Mouse (Mus musculus) forebrain, embryonic 12.5 days (tissue): ENCODE data around the gene Tssk3. TPM values are rescaled to one million over a fixed set of nuclear protein-coding genes. Genes with fewer than 3 reads are reported as not detected.

ENCODE experiments used
- ATAC-seq: fragments of 200-750 bp; cut with Nextera tagmentation; 2 replicates; pipeline ENCODE4 v1.8.0; 2017; ENCODE audit warnings: moderate TSS enrichment; ENCODE audit not compliant: low FRiP score
- H3K27ac ChIP-seq: fragments of 300-500 bp; sonication (generic); 2 replicates; pipeline ENCODE4 v1.5.1; 2016; ENCODE audit warnings: mild to moderate bottlenecking
- H3K27me3 ChIP-seq: fragments of 300-500 bp; sonication (generic); 2 replicates; pipeline ENCODE4 v1.6.1; 2016; ENCODE audit warnings: mild to moderate bottlenecking
- H3K36me3 ChIP-seq: fragments of 300-500 bp; sonication (generic); replicated peaks from 2 replicates; pipeline ENCODE4 v1.6.1; 2016; ENCODE audit warnings: mild to moderate bottlenecking
- H3K4me1 ChIP-seq: fragments of 300-500 bp; sonication (generic); 2 replicates; pipeline ENCODE4 v1.6.1; 2016
- H3K4me2 ChIP-seq: fragments of 300-500 bp; sonication (generic); 2 replicates; pipeline ENCODE4 v1.6.1; 2016; ENCODE audit warnings: mild to moderate bottlenecking, moderate library complexity
- H3K4me3 ChIP-seq: fragments of 300-500 bp; sonication (generic); replicated peaks from 2 replicates; pipeline ENCODE4 v1.5.1; 2016; ENCODE audit warnings: mild to moderate bottlenecking
- H3K9ac ChIP-seq: fragments of 300-500 bp; sonication (generic); 2 replicates; pipeline ENCODE4 v1.6.1; 2016; ENCODE audit warnings: mild to moderate bottlenecking
- H3K9me3 ChIP-seq: fragments of 300-500 bp; sonication (generic); 2 replicates; pipeline ENCODE4 v1.6.1; 2016
- WGBS: fragments of 180-500 bp; shearing (Covaris S2); methylation state at CpG from one replicate; pipeline ENCODE4 v1.1.7; 2016; 5-methylcytosine and 5-hydroxymethylcytosine counted together
- polyA plus RNA-seq: library from polyadenylated mRNA; unstranded; fragments of >200 nt; fragmentation: Nextera tagmentation; extraction: Ambion mirVana; gene quantifications from 2 replicates; pipeline ENCODE4 v1.2.1, GENCODE M21; 2016

Gene Tssk3
- polyA plus RNA-seq, 1 experiment from 2014 or later = not detected

GRCm38 (mm10) chr4:129496631-129497030 lies 5.8 kb upstream of the Tssk3 start:
- Histone ChIP-seq H3K4me1 (peaks cover 26% of the 10 kb centered on the region), H3K4me3 (no peak overlapping the region), H3K9me3 (no peaks in the 10 kb centered on the region), H3K27ac (peak overlapping the region; percentile 33), H3K4me2 (peak overlapping the region; percentile 21), H3K27me3 (peaks cover 16% of the 10 kb centered on the region), H3K9ac (0 out of 2 replicates have a peak overlapping the region, but pooled peaks have one; percentile 14), H3K36me3 (no peaks in the 10 kb centered on the region)
- 0 out of 2 replicates have a peak, but pooled peaks have one; percentile 2 for ATAC-seq
- 47% methylated on average over 6 of the region's 6 CpGs for WGBS

GRCm38 (mm10) chr4:129495672-129496562 lies 5.1 kb upstream of the Tssk3 start:
- no peaks in the 10 kb centered on the region for H3K36me3 ChIP-seq
- H3K27ac ChIP-seq = peak overlapping the region; percentile 33
- H3K4me3 ChIP-seq = no peak overlapping the region
- H3K9ac ChIP-seq = peak overlapping the region; percentile 14
- peak; percentile 24; the same call in 1 of the 2 replicates for ATAC-seq
- WGBS = 25% methylated on average over 16 of the region's 16 CpGs
- H3K4me2 ChIP-seq = peak overlapping the region; percentile 21
- peaks cover 33% of the 10 kb centered on the region for H3K4me1 ChIP-seq
- H3K27me3 ChIP-seq = peaks cover 23% of the 10 kb centered on the region
- H3K9me3 ChIP-seq = no peaks in the 10 kb centered on the region

GRCm38 (mm10) chr4:129494681-129495080 lies 3.9 kb upstream of the Tssk3 start:
- no peak overlapping the region for H3K4me3 ChIP-seq
- H3K36me3 ChIP-seq = no peaks in the 10 kb centered on the region
- H3K4me1 ChIP-seq = peaks cover 34% of the 10 kb centered on the region
- H3K27me3 ChIP-seq = peaks cover 32% of the 10 kb centered on the region
- no peak for ATAC-seq
- 77% methylated on average over 7 of the region's 7 CpGs for WGBS
- H3K4me2 ChIP-seq = no peak overlapping the region
- no peak overlapping the region for H3K9ac ChIP-seq
- H3K9me3 ChIP-seq = no peaks in the 10 kb centered on the region
- no peak overlapping the region for H3K27ac ChIP-seq

GRCm38 (mm10) chr4:129481090-129481489 lies 9.7 kb downstream of the Tssk3 start:
- Histone ChIP-seq H3K9me3 (no peaks in the 10 kb centered on the region), H3K4me3 (no peak overlapping the region), H3K36me3 (peaks cover 81% of the 10 kb centered on the region), H3K4me1 (no peaks in the 10 kb centered on the region), H3K27me3 (no peaks in the 10 kb centered on the region), H3K4me2 (no peak overlapping the region), H3K9ac (no peak overlapping the region), H3K27ac (no peak overlapping the region)
- 83% methylated on average over 1 of the region's 1 CpGs for WGBS
- no peak for ATAC-seq

GRCm38 (mm10) chr4:129479863-129480262 lies 11.0 kb downstream of the Tssk3 start:
- ATAC-seq = no peak
- Histone ChIP-seq H3K36me3 (peaks cover 79% of the 10 kb centered on the region), H3K9ac (no peak overlapping the region), H3K4me2 (no peak overlapping the region), H3K4me3 (no peak overlapping the region), H3K27ac (no peak overlapping the region), H3K4me1 (no peaks in the 10 kb centered on the region), H3K27me3 (no peaks in the 10 kb centered on the region), H3K9me3 (no peaks in the 10 kb centered on the region)
- WGBS = 88% methylated on average over 3 of the region's 3 CpGs

- 87% methylated on average over 11 of the region's 11 CpGs for WGBS
- Histone ChIP-seq H3K4me3 (no peak overlapping the region), H3K27ac (no peak overlapping the region), H3K27me3 (no peaks in the 10 kb centered on the region), H3K9ac (no peak overlapping the region), H3K4me1 (no peaks in the 10 kb centered on the region), H3K9me3 (no peaks in the 10 kb centered on the region), H3K36me3 (peaks cover 87% of the 10 kb centered on the region), H3K4me2 (no peak overlapping the region)
- no peak for ATAC-seq
These were observed 14.8 kb downstream of the Tssk3 start for GRCm38 (mm10) chr4:129476047-129476446.

GRCm38 (mm10) chr4:129464286-129464815 lies 26.5 kb downstream of the Tssk3 start:
- Histone ChIP-seq H3K4me1 (peaks cover 15% of the 10 kb centered on the region), H3K36me3 (peaks cover 45% of the 10 kb centered on the region), H3K27me3 (no peaks in the 10 kb centered on the region), H3K9ac (no peak overlapping the region), H3K4me2 (no peak overlapping the region), H3K27ac (no peak overlapping the region), H3K4me3 (no peak overlapping the region), H3K9me3 (no peaks in the 10 kb centered on the region)
- no peak for ATAC-seq
- 84% methylated on average over 4 of the region's 4 CpGs for WGBS

- no peak overlapping the region for H3K4me3 ChIP-seq
- H3K9ac ChIP-seq = peak overlapping the region; percentile 2; the same call in 1 of the 2 replicates
- no peak overlapping the region for H3K4me2 ChIP-seq
- WGBS = 83% methylated on average over 24 of the region's 24 CpGs
- no peaks in the 10 kb centered on the region for H3K9me3 ChIP-seq
- H3K27ac ChIP-seq = no peak overlapping the region
- H3K36me3 ChIP-seq = peaks cover 36% of the 10 kb centered on the region
- ATAC-seq = no peak
- no peaks in the 10 kb centered on the region for H3K27me3 ChIP-seq
- peaks cover 15% of the 10 kb centered on the region for H3K4me1 ChIP-seq
These were observed 27.4 kb downstream of the Tssk3 start for GRCm38 (mm10) chr4:129463097-129464059.

GRCm38 (mm10) chr4:129462118-129462517 lies 28.7 kb downstream of the Tssk3 start:
- peaks cover 15% of the 10 kb centered on the region for H3K4me1 ChIP-seq
- H3K27ac ChIP-seq = no peak overlapping the region
- 46% methylated on average over 3 of the region's 3 CpGs for WGBS
- no peaks in the 10 kb centered on the region for H3K27me3 ChIP-seq
- no peaks in the 10 kb centered on the region for H3K9me3 ChIP-seq
- H3K4me3 ChIP-seq = peak overlapping the region; percentile 89
- H3K36me3 ChIP-seq = peaks cover 24% of the 10 kb centered on the region
- peak overlapping the region; percentile 87 for H3K4me2 ChIP-seq
- ATAC-seq = no peak
- peak overlapping the region; percentile 75 for H3K9ac ChIP-seq

- Histone ChIP-seq H3K4me1 (peaks cover 15% of the 10 kb centered on the region), H3K27ac (peak within 1 kb of the TSS; percentile 95), H3K27me3 (no peaks in the 10 kb centered on the region), H3K9me3 (no peaks in the 10 kb centered on the region), H3K4me2 (peak within 1 kb of the TSS; percentile 87), H3K4me3 (peak within 1 kb of the TSS; percentile 89), H3K9ac (peak within 1 kb of the TSS; percentile 75), H3K36me3 (peaks cover 16% of the 10 kb centered on the region)
- under 1% methylated on average over 46 of the region's 46 CpGs for WGBS
- peak; percentile 99 for ATAC-seq
These were observed 29.4 kb downstream of the Tssk3 start, which contains the start of gene Bsdc1 for GRCm38 (mm10) chr4:129461183-129461960. Gene Bsdc1 (plus strand): TSS chr4:129461581.

GRCm38 (mm10) chr4:129460827-129461182 lies 30.0 kb downstream of the Tssk3 start:
- peaks cover 15% of the 10 kb centered on the region for H3K4me1 ChIP-seq
- H3K4me3 ChIP-seq = peak overlapping the region; percentile 89
- 0% methylated on average over 4 of the region's 4 CpGs for WGBS
- H3K36me3 ChIP-seq = peaks cover 10% of the 10 kb centered on the region
- H3K9ac ChIP-seq = peak overlapping the region; percentile 66
- peak; percentile 34 for ATAC-seq
- H3K27me3 ChIP-seq = no peaks in the 10 kb centered on the region
- H3K4me2 ChIP-seq = peak overlapping the region; percentile 63
- peak overlapping the region; percentile 95 for H3K27ac ChIP-seq
- H3K9me3 ChIP-seq = no peaks in the 10 kb centered on the region
